Mouse (Mus musculus): ENCODE data around the gene Galnt4.

DNA sequence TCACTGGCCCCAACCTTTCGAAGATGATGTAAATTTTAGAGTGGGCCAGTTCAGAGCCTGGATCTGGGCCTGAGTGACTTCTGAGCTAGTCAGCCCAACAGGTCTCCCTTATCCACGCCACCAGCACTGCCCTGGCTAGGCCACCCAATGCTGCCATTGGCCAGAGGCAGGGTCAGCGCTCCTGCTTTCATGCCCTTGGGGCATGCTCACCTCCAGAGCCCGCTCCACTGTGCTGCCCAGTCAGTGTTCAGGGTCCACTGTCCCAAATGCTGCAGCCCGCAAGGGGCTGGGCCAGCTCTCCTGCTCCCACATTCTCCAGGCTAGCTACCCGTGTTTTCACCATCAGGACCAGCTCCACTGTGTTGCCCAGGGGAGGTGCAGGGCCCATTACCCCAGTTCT lies 42.1 kb downstream of the Galnt4 start:
- no peak for TF ChIP-seq CTCF (IDR thresholded peaks at IDR 0.05; ENCODE audit: control insufficient read depth, insufficient read depth, insufficient read length)
- no peak for TF ChIP-seq MAX (IDR thresholded peaks at IDR 0.05)
- no peak for TF ChIP-seq MYOD1 (IDR thresholded peaks at IDR 0.05; ENCODE audit: control insufficient read depth, insufficient read length, low read depth)
- no peak for TF ChIP-seq USF1 (IDR thresholded peaks at IDR 0.05; ENCODE audit: low read depth)
- no peak for TF ChIP-seq MYOG (IDR thresholded peaks at IDR 0.05; ENCODE audit: control insufficient read depth, extremely low read depth, insufficient read length)
- no peak for TF ChIP-seq CEBPB (IDR thresholded peaks at IDR 0.05; ENCODE audit: low read depth)
